Mouse (Mus musculus): Measurements from ENCODE around the gene Yy1. TPM values are rescaled to one million over a fixed set of nuclear protein-coding genes. Genes with fewer than 3 reads are reported as not detected.

Gene Yy1
- total RNA-seq, 2 experiments from 2014 or later = 45.0 to 53.7 TPM

GRCm38 (mm10) chr12:108792152-108792545 is 624 bp upstream of the Yy1 start:
- peak; percentile 75 to 82 for DNase-seq (ENCODE audit: low spot score in 2 of 2)
- Histone ChIP-seq H3K27ac (peak overlapping the region; percentile 97), H3K4me3 (peak overlapping the region; percentile 93)
- peak; percentile 41 for TF ChIP-seq CTCF (conservative IDR thresholded peaks at IDR 0.05)

- Histone ChIP-seq H3K4me3 (peak overlapping the region; percentile 60), H3K27ac (peak overlapping the region; percentile 97)
- DNase-seq (ENCODE audit: low spot score in 2 of 2) = peak in 1 of 2 experiments; percentile 25
- TF ChIP-seq CTCF (conservative IDR thresholded peaks at IDR 0.05) = no peak
These were observed 724 bp downstream of the Yy1 start for GRCm38 (mm10) chr12:108793453-108793941.

GRCm38 (mm10) chr12:108794078-108794711 is 1.4 kb downstream of the Yy1 start:
- Histone ChIP-seq H3K4me3 (peak overlapping the region; percentile 60), H3K27ac (peak overlapping the region; percentile 97)
- TF ChIP-seq CTCF (conservative IDR thresholded peaks at IDR 0.05) = no peak
- peak; percentile 67 to 78 for DNase-seq (ENCODE audit: low spot score in 2 of 2)

GRCm38 (mm10) chr12:108794979-108795537 is 2.3 kb downstream of the Yy1 start:
- no peak for TF ChIP-seq CTCF (conservative IDR thresholded peaks at IDR 0.05)
- no peak for DNase-seq (ENCODE audit: low spot score in 2 of 2)
- Histone ChIP-seq H3K27ac (peak overlapping the region; percentile 97), H3K4me3 (peak overlapping the region; percentile 60)

- DNase-seq (ENCODE audit: low spot score in 2 of 2) = no peak
- no peak for TF ChIP-seq CTCF (conservative IDR thresholded peaks at IDR 0.05)
These were observed 8.8 kb downstream of the Yy1 start for GRCm38 (mm10) chr12:108801613-108802012.

GRCm38 (mm10) chr12:108804388-108804787 is 11.6 kb downstream of the Yy1 start:
- no peak for TF ChIP-seq CTCF (conservative IDR thresholded peaks at IDR 0.05)

More at GRCm38 (mm10) chr12:108801613-108802012, 8.8 kb downstream of the Yy1 start:
- Histone ChIP-seq H3K4me3 (no peak overlapping the region), H3K27ac (no peak overlapping the region)

GRCm38 (mm10) chr12:108808465-108808864 is 15.7 kb downstream of the Yy1 start:
- TF ChIP-seq CTCF (conservative IDR thresholded peaks at IDR 0.05) = no peak
- H3K4me3 ChIP-seq = no peak overlapping the region
- H3K27ac ChIP-seq = peak overlapping the region; percentile 40; the same call in 1 of the 2 replicates
- DNase-seq (ENCODE audit: low spot score in 2 of 2) = no peak

More at GRCm38 (mm10) chr12:108804388-108804787, 11.6 kb downstream of the Yy1 start:
- no peak for DNase-seq (ENCODE audit: low spot score in 2 of 2)
- Histone ChIP-seq H3K27ac (no peak overlapping the region), H3K4me3 (no peak overlapping the region)

GRCm38 (mm10) chr12:108809771-108810170 is 17.0 kb downstream of the Yy1 start:
- no peak overlapping the region for H3K4me3 ChIP-seq
- no peak for DNase-seq (ENCODE audit: low spot score in 2 of 2)
- no peak for TF ChIP-seq CTCF (conservative IDR thresholded peaks at IDR 0.05)
- H3K27ac ChIP-seq = no peak overlapping the region

- no peak for DNase-seq (ENCODE audit: low spot score in 2 of 2)
- TF ChIP-seq CTCF (conservative IDR thresholded peaks at IDR 0.05) = no peak
- H3K27ac ChIP-seq = no peak overlapping the region
- H3K4me3 ChIP-seq = no peak overlapping the region
These were observed 17.5 kb downstream of the Yy1 start for GRCm38 (mm10) chr12:108810309-108810708.

- no peak for DNase-seq (ENCODE audit: low spot score in 2 of 2)
These were observed 18.4 kb downstream of the Yy1 start for GRCm38 (mm10) chr12:108811133-108811532.

GRCm38 (mm10) chr12:108812463-108812862 is 19.7 kb downstream of the Yy1 start:
- H3K4me3 ChIP-seq = no peak overlapping the region
- H3K27ac ChIP-seq = no peak overlapping the region
- TF ChIP-seq CTCF (conservative IDR thresholded peaks at IDR 0.05) = peak; percentile 17; the same call in 1 of the 2 replicates
- DNase-seq (ENCODE audit: low spot score in 2 of 2) = no peak

More at GRCm38 (mm10) chr12:108811133-108811532, 18.4 kb downstream of the Yy1 start:
- TF ChIP-seq CTCF (conservative IDR thresholded peaks at IDR 0.05) = peak; percentile 89
- peak overlapping the region; percentile 43; the same call in 1 of the 2 replicates for H3K27ac ChIP-seq
- no peak overlapping the region for H3K4me3 ChIP-seq

GRCm38 (mm10) chr12:108814470-108814869 is 21.7 kb downstream of the Yy1 start:
- H3K4me3 ChIP-seq = no peak overlapping the region
- no peak overlapping the region for H3K27ac ChIP-seq
- no peak for TF ChIP-seq CTCF (conservative IDR thresholded peaks at IDR 0.05)
- DNase-seq (ENCODE audit: low spot score in 2 of 2) = no peak

- Histone ChIP-seq H3K27ac (no peak overlapping the region), H3K4me3 (no peak overlapping the region)
- no peak for TF ChIP-seq CTCF (conservative IDR thresholded peaks at IDR 0.05)
- DNase-seq (ENCODE audit: low spot score in 2 of 2) = no peak
These were observed 23.8 kb downstream of the Yy1 start for GRCm38 (mm10) chr12:108816569-108816968.
